Mouse (Mus musculus): Measurements from ENCODE around the gene Dusp28. TPM values are rescaled to one million over a fixed set of nuclear protein-coding genes. Genes with fewer than 3 reads are reported as not detected.

The Dusp28 gene
- total and polyA plus RNA-seq, 3 experiments = 11.9 to 12.0 TPM; not detected in 1

DNA sequence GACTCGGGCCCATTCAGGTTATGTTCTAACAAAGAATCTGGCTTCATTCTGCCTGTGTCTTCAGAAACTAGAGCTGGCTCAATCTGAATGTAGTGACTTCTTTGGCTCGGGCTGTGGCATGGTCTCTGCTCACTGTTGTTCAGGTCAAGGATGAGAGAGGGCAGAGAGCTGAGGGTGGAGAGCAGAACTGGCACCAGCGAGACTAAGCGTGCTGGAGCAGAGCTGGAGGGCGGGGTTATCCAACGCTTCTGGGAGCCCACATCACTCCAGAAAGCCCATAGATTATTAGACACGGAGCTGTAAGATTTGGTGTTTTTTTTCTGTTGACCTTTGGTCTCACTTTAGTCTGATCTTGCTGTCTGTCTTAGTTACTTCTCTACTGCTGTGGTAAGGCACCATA lies 34.1 kb upstream of the Dusp28 start:
- Histone ChIP-seq H3K9ac (ENCODE audit: control insufficient read depth, low read depth, low read length, poor library complexity, severe bottlenecking) (no peak overlapping the region), H3K9me3 (replicated peaks; ENCODE audit: insufficient read depth, low read length) (no peaks in the 10 kb centered on the region), H3K4me1 (ENCODE audit: control insufficient read depth in 1 of 2, insufficient read depth in 2 of 2, low read length in 2 of 2) (no peaks in the 10 kb centered on the region), H3K36me3 (ENCODE audit: control insufficient read depth in 1 of 2, insufficient read depth in 2 of 2, low read length in 2 of 2) (no peaks in the 10 kb centered on the region), H3K4me3 (ENCODE audit: control insufficient read depth in 1 of 2, insufficient read depth in 1 of 2, low read depth in 2 of 2, low read length in 2 of 2) (no peak overlapping the region), H3K79me2 (ENCODE audit: control insufficient read depth, insufficient read depth, low read length, poor library complexity) (no peaks in the 10 kb centered on the region), H3K27ac (ENCODE audit: control insufficient read depth, low read depth, low read length) (no peak overlapping the region), H3K27me3 (ENCODE audit: control insufficient read depth in 1 of 2, insufficient read depth in 2 of 2, low read length in 2 of 2) (no peaks in the 10 kb centered on the region)
- no peak for TF ChIP-seq EP300 (IDR thresholded peaks at IDR 0.05; ENCODE audit: low read depth in 1 of 2, low read length in 2 of 2)
- no peak for DNase-seq (ENCODE audit: low read depth, low spot score)

DNA sequence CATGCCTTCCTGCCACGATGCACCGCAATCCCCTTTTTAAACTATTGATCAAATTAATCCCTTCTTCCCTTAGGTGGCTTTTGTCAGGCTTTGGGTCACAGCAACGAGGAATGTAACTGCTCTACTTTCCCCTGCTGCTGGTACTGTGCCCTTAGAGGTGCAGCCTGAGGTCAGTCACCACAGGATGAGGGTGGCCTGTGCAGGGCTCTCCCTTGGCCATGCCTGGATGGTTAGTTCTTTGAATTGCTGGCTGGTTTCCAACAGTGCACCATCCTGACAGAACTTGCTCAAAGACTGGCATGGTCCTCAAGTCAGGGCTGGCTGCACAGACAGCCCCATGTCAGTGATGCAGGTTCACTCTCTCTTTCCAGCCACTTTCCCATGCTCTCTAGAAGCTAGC lies 32.8 kb upstream of the Dusp28 start:
- no peaks in the 10 kb centered on the region for H3K36me3 ChIP-seq (ENCODE audit: control insufficient read depth in 1 of 2, insufficient read depth in 2 of 2, low read length in 2 of 2)
- H3K79me2 ChIP-seq (ENCODE audit: control insufficient read depth, insufficient read depth, low read length, poor library complexity) = no peaks in the 10 kb centered on the region
- no peaks in the 10 kb centered on the region for H3K9me3 ChIP-seq (replicated peaks; ENCODE audit: insufficient read depth, low read length)
- no peaks in the 10 kb centered on the region for H3K4me1 ChIP-seq (ENCODE audit: control insufficient read depth in 1 of 2, insufficient read depth in 2 of 2, low read length in 2 of 2)
- TF ChIP-seq ETS1 (IDR thresholded peaks at IDR 0.05; ENCODE audit: low read depth, low read length) (no peak), POLR2AphosphoS5 (IDR thresholded peaks at IDR 0.05; ENCODE audit: borderline replicate concordance, low read depth, low read length) (no peak), E2F4 (IDR thresholded peaks at IDR 0.05; ENCODE audit: borderline replicate concordance, low read depth, low read length) (no peak), TCF12 (IDR thresholded peaks at IDR 0.05; ENCODE audit: low read depth, low read length) (no peak), SIN3A (IDR thresholded peaks at IDR 0.05; ENCODE audit: low read length) (no peak), UBTF (IDR thresholded peaks at IDR 0.05; ENCODE audit: borderline replicate concordance, insufficient read depth, low read depth, low read length) (no peak), MAX (IDR thresholded peaks at IDR 0.05; ENCODE audit: low read length) (no peak)
- DNase-seq (ENCODE audit: low read depth, low spot score) = no peak
- no peak overlapping the region for H3K27ac ChIP-seq (ENCODE audit: control insufficient read depth, low read depth, low read length)
- H3K9ac ChIP-seq (ENCODE audit: control insufficient read depth, low read depth, low read length, poor library complexity, severe bottlenecking) = no peak overlapping the region
- no peaks in the 10 kb centered on the region for H3K27me3 ChIP-seq (ENCODE audit: control insufficient read depth in 1 of 2, insufficient read depth in 2 of 2, low read length in 2 of 2)
- no peak overlapping the region for H3K4me3 ChIP-seq (ENCODE audit: control insufficient read depth in 1 of 2, insufficient read depth in 1 of 2, low read depth in 2 of 2, low read length in 2 of 2)

DNA sequence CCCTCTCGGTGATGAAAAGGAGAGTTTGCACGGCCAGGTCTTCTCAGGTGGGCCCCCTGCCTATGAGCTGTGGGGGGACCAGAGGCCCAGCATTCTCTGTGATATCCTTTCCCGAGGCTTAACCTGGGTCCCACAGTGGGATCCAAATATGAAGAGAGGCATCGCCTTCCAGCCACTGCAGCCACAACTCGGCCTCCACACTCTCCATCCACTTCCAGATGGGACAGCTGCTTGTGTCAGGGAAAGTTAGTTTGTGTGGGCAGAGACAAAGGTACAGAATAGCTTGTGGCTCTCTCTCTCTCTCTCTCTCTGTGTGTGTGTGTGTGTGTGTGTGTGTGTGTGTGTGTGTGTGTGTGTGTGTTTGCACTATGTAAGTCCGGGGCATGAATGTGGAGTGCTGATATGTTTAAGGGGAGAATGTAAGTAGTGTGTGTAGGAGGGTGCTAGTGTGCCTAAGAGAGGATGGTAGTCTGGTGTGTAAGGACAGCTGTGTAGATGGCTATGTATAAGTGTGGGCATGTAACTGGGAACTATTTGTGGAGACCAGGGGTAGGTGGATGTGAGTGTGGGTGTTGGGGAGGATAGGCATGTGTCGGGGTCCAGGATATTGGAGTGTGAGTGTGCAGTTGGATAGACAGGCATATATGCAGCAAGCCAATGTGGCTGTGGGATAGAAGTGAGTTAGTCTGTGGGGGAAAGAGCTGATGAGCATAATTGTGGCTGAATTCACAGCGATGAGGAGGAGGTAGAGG lies 31.2 kb upstream of the Dusp28 start:
- Histone ChIP-seq H3K36me3 (ENCODE audit: control insufficient read depth in 1 of 2, insufficient read depth in 2 of 2, low read length in 2 of 2) (no peaks in the 10 kb centered on the region), H3K79me2 (ENCODE audit: control insufficient read depth, insufficient read depth, low read length, poor library complexity) (no peaks in the 10 kb centered on the region), H3K4me3 (ENCODE audit: control insufficient read depth in 1 of 2, insufficient read depth in 1 of 2, low read depth in 2 of 2, low read length in 2 of 2) (no peak overlapping the region), H3K27me3 (ENCODE audit: control insufficient read depth in 1 of 2, insufficient read depth in 2 of 2, low read length in 2 of 2) (no peaks in the 10 kb centered on the region), H3K9me3 (replicated peaks; ENCODE audit: insufficient read depth, low read length) (no peaks in the 10 kb centered on the region), H3K27ac (ENCODE audit: control insufficient read depth, low read depth, low read length) (no peak overlapping the region), H3K4me1 (ENCODE audit: control insufficient read depth in 1 of 2, insufficient read depth in 2 of 2, low read length in 2 of 2) (no peaks in the 10 kb centered on the region), H3K9ac (ENCODE audit: control insufficient read depth, low read depth, low read length, poor library complexity, severe bottlenecking) (no peak overlapping the region)
- no peak for DNase-seq (ENCODE audit: low read depth, low spot score)
- no peak for TF ChIP-seq TCF12 (IDR thresholded peaks at IDR 0.05; ENCODE audit: low read depth, low read length)
- TF ChIP-seq MYB (IDR thresholded peaks at IDR 0.05; ENCODE audit: low read depth, low read length) = no peak
- TF ChIP-seq UBTF (IDR thresholded peaks at IDR 0.05; ENCODE audit: borderline replicate concordance, insufficient read depth, low read depth, low read length) = no peak
- no peak for TF ChIP-seq GATA1 (IDR thresholded peaks at IDR 0.05; ENCODE audit: low read depth, low read length)
- TF ChIP-seq CHD1 (IDR thresholded peaks at IDR 0.05; ENCODE audit: low read depth, low read length) = no peak
- no peak for TF ChIP-seq NELFE (IDR thresholded peaks at IDR 0.05; ENCODE audit: low read depth, low read length)
- TF ChIP-seq EP300 (IDR thresholded peaks at IDR 0.05; ENCODE audit: low read depth in 1 of 2, low read length in 2 of 2) = no peak
- no peak for TF ChIP-seq ETS1 (IDR thresholded peaks at IDR 0.05; ENCODE audit: low read depth, low read length)

All from MEL (cell line).